Mouse (Mus musculus): ENCODE measurements at regions not wholly inside any gene's neighbourhood (a gene's known extent, or its start where the extent isn't known, plus 50 kb on each side); places are given as distances from the start of the nearest gene placed in this dataset.

DNA sequence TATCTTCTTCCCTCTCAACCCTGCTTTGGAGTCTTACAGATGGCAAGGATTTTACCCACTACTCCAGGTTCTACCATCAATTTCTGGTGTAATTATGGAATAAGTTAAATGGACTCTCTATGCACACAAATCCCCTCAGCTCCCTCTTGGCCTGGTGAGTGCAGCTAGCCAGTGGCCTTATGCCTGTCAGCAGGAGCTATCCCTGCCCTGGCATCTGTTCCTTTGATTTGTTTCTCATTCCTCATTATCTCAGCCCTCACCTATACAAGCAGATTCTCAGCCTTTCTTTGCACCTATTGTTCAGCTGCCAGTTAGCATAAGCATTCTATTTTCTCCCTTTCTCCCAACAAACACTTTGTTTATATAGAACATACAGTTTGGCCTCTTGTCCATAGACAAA lies 150.3 kb downstream of the Rnf152 start:
- no peak for DNase-seq (ENCODE audit: low spot score)
- no peaks in the 10 kb centered on the region for H3K36me3 ChIP-seq
- H3K4me3 ChIP-seq, result no peak overlapping the region
- no peak overlapping the region for H3K27ac ChIP-seq
- H3K9me3 ChIP-seq, result no peaks in the 10 kb centered on the region
- H3K4me1 ChIP-seq (replicated peaks), result 0 out of 2 replicates have a peak, but pooled peaks cover 3% of the 10 kb centered on the region
- no peaks in the 10 kb centered on the region for H3K27me3 ChIP-seq (ENCODE audit: insufficient read depth, poor library complexity, severe bottlenecking)

DNA sequence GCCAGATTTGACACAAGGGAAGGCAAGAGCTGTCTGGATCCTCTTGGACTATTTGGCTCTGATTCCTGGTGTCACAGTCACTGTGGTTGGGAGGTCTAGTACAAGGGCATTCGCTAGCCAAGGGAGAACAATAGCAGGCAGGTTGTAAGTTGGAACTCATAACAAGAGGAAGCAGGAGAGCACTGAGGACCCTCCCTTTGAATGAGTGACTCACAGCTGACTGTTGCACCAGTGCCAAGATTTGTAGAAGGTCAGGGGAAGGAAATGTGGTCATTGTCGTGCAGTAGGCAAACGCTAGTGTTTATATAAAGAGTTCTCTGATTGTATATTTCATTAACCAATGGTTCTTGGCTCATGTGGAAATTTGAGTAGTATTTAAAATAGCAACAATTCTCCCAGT lies 157.2 kb downstream of the Rnf152 start:
- H3K4me1 ChIP-seq (replicated peaks), result no peaks in the 10 kb centered on the region
- H3K9me3 ChIP-seq, result 0 out of 2 replicates have a peak, but pooled peaks cover 3% of the 10 kb centered on the region
- 84% methylated on average over 3 of the region's 3 CpGs for WGBS
- H3K27me3 ChIP-seq (ENCODE audit: insufficient read depth, poor library complexity, severe bottlenecking), result no peaks in the 10 kb centered on the region
- no peaks in the 10 kb centered on the region for H3K36me3 ChIP-seq
- no peak overlapping the region for H3K4me3 ChIP-seq
- no peak for DNase-seq (ENCODE audit: low spot score)
- H3K27ac ChIP-seq, result no peak overlapping the region

DNA sequence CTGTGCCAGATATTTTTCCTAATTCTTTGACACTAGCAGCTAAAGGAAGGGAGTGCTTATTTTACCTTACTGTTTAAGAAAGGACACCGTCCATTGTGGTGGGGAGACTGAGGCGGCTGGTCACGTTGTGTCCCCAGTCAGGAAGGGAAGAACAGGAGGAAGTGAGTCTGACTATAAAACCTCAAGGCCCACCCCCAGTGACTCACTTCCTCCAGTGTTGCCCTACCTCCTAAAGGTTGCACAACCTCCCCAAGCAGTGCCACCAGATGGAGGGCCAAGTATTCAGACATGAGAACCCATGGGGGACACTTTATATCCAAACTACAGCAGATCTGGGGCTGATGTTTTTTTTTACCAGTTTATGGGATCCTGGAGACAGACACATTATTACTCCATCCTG lies 165.4 kb downstream of the Rnf152 start:
- 94% methylated on average over 3 of the region's 3 CpGs for WGBS
- DNase-seq (ENCODE audit: low spot score), result no peak

DNA sequence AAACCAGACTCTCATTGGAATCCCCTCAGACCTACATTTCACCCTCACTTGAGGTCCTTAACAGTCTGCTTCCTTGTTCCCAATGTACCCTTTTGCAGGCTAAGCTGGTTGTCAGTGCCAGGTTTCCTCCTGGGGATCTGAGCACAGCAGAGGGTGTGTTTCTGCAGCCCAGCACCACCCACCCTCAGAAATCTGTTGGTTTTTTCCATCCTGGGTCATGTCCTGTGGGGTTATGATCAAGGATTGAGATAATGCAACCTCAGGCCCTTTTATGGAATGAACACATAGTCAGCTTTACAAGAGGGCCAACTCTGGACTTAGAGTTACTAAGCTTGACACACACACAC lies 167.6 kb downstream of the Rnf152 start:
- DNase-seq (ENCODE audit: low spot score), result no peak
- H3K4me1 ChIP-seq (replicated peaks), result no peaks in the 10 kb centered on the region
- no peak overlapping the region for H3K27ac ChIP-seq
- no peak overlapping the region for H3K4me3 ChIP-seq
- no peaks in the 10 kb centered on the region for H3K36me3 ChIP-seq
- no peaks in the 10 kb centered on the region for H3K9me3 ChIP-seq
- H3K27me3 ChIP-seq (ENCODE audit: insufficient read depth, poor library complexity, severe bottlenecking), result no peaks in the 10 kb centered on the region

More for the DNA sequence above, 165.4 kb downstream of the Rnf152 start:
- H3K27ac ChIP-seq, result no peak overlapping the region
- H3K4me3 ChIP-seq, result no peak overlapping the region
- no peaks in the 10 kb centered on the region for H3K27me3 ChIP-seq (ENCODE audit: insufficient read depth, poor library complexity, severe bottlenecking)
- no peaks in the 10 kb centered on the region for H3K36me3 ChIP-seq
- H3K9me3 ChIP-seq, result no peaks in the 10 kb centered on the region
- no peaks in the 10 kb centered on the region for H3K4me1 ChIP-seq (replicated peaks)

DNA sequence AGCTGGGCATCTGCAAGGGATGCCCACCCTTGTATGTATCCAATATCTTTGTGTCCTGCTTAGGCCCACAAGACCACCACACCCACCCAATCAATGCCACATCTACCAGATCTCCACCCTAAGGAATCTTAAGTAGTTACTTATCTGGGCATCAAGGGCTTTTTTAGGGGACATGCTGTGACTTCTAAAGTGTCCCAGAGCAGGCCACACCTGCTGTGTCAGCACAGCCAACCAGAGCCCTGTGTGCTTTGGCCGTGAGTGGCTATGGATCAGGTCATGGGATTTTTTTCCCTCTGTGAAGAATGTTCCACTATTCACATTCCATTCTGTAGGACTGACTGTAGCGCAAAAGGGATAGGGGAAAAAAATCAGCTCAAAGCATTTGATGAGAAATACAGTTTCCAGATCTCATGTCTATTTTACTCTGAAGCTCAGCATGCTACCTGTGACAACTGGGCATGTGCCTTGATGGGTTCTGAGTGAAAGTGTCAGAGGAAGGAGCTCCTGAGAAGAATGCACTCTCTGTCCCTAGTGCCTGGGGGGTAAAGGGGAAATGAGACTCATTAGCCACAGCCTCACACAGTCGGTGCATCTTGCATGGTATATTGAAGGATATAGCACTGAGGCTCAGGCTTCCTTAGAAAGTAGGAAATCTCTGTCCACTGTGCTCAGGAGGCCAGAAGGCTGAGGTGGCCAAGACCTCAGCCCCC lies 168.1 kb downstream of the Rnf152 start:
- no peaks in the 10 kb centered on the region for H3K4me1 ChIP-seq (replicated peaks)
- no peak for DNase-seq (ENCODE audit: low spot score)
- 74% methylated on average over 3 of the region's 3 CpGs for WGBS
- no peaks in the 10 kb centered on the region for H3K36me3 ChIP-seq
- H3K27me3 ChIP-seq (ENCODE audit: insufficient read depth, poor library complexity, severe bottlenecking), result no peaks in the 10 kb centered on the region
- no peak overlapping the region for H3K4me3 ChIP-seq
- H3K27ac ChIP-seq, result no peak overlapping the region
- no peaks in the 10 kb centered on the region for H3K9me3 ChIP-seq

DNA sequence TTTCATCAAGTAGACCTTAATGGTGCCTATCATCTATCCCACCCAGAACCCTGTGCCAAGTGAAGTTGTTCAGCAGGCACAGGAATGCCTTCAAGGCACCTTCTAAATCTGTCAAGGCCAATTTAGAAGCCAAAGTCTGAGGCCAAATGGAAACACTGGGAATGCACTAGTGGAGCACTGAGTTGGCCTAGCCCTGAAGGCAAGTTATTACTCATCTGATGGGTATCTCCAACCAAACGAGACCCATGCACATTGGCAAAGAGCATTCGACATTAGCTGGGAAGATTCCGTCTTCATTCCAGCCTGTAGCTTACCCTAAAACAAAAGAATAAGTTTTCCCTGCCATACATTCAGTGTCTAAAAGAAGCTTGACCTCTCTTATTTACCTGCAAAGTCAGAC lies 172.0 kb downstream of the Rnf152 start:
- DNase-seq (ENCODE audit: low spot score), result no peak
- Histone ChIP-seq H3K27me3 (ENCODE audit: insufficient read depth, poor library complexity, severe bottlenecking) (no peaks in the 10 kb centered on the region), H3K36me3 (no peaks in the 10 kb centered on the region), H3K27ac (no peak overlapping the region), H3K4me1 (replicated peaks) (peaks cover 5% of the 10 kb centered on the region; the same call in 1 of the 2 replicates), H3K9me3 (no peaks in the 10 kb centered on the region), H3K4me3 (no peak overlapping the region)
- 96% methylated on average over 3 of the region's 3 CpGs for WGBS

DNA sequence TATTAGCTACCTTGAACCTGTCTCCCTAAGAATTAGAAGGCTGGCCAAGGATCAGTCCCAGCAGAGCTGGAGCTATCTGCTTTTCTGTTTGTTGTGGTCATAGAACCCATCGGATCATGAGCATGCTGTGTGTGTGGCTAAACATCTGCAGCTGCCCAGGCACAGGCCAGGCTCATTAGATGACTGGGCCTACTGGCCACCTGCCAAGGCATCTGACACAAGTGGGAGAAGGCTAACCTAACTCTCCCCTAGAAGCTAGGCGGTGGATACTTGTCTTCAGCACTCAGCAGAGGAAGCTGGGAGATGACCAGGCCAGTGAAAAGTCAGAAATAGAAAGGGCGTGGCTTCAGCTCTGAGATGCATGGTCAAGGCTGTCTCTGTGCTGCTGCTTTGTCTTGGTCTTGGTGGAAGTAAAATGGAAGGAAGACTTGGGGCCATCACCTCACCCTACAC lies 177.1 kb downstream of the Rnf152 start:
- peak; percentile 6 for DNase-seq (ENCODE audit: low spot score)
- Histone ChIP-seq H3K9me3 (no peaks in the 10 kb centered on the region), H3K36me3 (no peaks in the 10 kb centered on the region), H3K4me1 (replicated peaks) (peaks cover 17% of the 10 kb centered on the region; the same call in 1 of the 2 replicates), H3K27me3 (ENCODE audit: insufficient read depth, poor library complexity, severe bottlenecking) (no peaks in the 10 kb centered on the region), H3K4me3 (no peak overlapping the region), H3K27ac (peak overlapping the region; percentile 26)
- WGBS, result 70% methylated on average over 3 of the region's 3 CpGs

DNA sequence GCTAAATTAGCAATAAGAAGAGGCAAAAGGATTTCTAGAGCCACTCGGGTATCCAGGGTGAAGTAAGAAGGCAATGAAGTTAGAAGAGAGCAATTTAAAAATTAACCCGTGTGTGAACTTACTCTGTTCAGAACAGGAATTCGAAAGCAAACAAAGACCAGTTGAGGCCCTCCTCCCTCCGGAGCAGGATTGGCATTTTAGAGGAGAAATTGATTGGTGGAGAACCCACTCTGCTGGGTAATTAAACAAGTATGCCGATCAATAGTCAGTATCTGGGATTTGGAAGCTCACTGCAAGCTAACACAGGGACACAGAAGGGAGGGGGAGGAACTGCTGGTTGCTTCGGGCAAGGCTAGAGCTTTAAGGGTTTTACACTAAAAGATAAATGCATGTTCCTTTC lies 177.7 kb downstream of the Rnf152 start:
- 46% methylated on average over 6 of the region's 6 CpGs for WGBS
- Histone ChIP-seq H3K4me1 (replicated peaks) (peaks cover 17% of the 10 kb centered on the region; the same call in 1 of the 2 replicates), H3K27ac (peak overlapping the region; percentile 75), H3K4me3 (no peak overlapping the region), H3K27me3 (ENCODE audit: insufficient read depth, poor library complexity, severe bottlenecking) (no peaks in the 10 kb centered on the region), H3K36me3 (no peaks in the 10 kb centered on the region), H3K9me3 (no peaks in the 10 kb centered on the region)
- no peak for DNase-seq (ENCODE audit: low spot score)

DNA sequence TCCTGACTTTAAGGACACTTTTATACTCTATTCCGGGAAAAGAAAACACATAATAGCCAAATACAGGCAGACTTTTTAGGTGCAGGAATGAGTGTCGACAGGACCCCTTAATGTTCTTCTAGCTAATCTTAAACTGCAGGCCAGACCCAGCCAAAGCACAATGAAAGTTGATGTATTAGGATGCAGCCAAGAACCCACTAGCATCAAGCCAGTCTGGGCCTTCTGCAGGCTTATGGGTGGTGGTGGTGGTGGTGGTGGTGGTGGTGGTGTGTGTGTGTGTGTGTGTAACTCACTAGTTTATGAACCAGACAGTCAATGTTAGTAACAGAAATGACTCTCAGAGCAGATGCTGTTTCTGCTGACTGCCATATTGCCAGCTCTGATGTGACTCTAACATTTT lies 178.6 kb downstream of the Rnf152 start:
- 86% methylated on average over 2 of the region's 2 CpGs for WGBS
- Histone ChIP-seq H3K9me3 (no peaks in the 10 kb centered on the region), H3K27me3 (ENCODE audit: insufficient read depth, poor library complexity, severe bottlenecking) (no peaks in the 10 kb centered on the region), H3K27ac (0 out of 2 replicates have a peak overlapping the region, but pooled peaks have one; percentile 75), H3K4me1 (replicated peaks) (peaks cover 17% of the 10 kb centered on the region; the same call in 1 of the 2 replicates), H3K36me3 (no peaks in the 10 kb centered on the region), H3K4me3 (no peak overlapping the region)
- no peak for DNase-seq (ENCODE audit: low spot score)

DNA sequence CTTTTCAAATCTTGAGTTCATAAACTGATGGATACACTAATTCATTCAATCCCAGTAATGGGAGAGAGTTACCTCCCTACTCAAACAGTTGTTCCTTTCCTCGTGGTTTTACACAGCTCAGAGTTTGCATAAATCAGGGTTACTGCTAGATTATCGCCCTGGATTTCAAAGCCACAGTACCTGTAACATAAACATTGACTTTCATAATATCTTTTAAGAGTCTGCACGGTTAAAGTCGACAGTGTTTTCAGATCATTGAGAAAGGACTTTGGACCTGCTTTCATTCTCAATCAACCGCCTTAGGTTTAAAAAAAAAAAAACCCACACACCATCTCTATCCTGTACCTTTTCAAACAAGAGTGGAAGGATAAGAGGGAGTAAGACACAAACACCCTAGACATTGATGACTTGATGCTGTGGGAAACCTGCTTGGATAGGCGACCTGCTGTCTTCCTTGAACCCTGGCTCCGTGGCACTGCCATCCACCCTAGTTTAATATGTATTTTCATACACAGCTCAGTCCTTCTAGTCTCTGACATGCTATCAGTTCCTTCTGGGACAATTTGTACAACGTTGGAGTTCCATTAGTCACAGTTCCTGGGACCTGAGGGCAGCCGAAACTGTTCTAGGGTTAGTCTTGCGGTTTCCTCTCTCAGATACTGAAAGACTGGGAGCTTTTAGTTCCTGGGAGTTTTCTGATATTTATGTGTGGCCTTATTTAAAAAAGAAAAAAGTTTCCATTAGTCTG lies 179.3 kb downstream of the Rnf152 start:
- Histone ChIP-seq H3K27ac (no peak overlapping the region), H3K4me1 (replicated peaks) (peaks cover 17% of the 10 kb centered on the region; the same call in 1 of the 2 replicates), H3K9me3 (no peaks in the 10 kb centered on the region), H3K27me3 (ENCODE audit: insufficient read depth, poor library complexity, severe bottlenecking) (no peaks in the 10 kb centered on the region), H3K4me3 (no peak overlapping the region), H3K36me3 (no peaks in the 10 kb centered on the region)
- WGBS, result 85% methylated on average over 10 of the region's 10 CpGs
- DNase-seq (ENCODE audit: low spot score), result no peak

DNA sequence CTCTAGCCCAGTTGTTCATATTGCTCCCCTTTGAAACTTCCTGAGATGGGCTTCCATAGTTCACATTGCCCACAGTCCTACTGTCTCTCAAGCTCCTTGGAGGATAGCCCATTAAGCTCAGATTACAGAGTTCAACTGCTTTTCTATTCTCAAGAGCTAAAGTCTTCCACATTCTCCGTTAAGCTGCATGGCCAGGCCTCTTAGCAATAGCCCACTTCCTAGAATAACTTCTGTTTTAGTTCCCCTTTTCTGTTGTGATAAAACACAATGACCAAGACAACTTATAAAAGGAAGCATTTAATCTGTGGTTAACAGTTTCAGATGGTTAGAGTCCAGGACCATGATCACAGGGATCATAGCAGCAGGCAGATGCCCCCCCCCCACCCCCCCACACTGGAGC lies 185.5 kb downstream of the Rnf152 start:
- DNase-seq (ENCODE audit: low spot score), result no peak
- Histone ChIP-seq H3K27ac (no peak overlapping the region), H3K4me1 (replicated peaks) (no peaks in the 10 kb centered on the region), H3K27me3 (ENCODE audit: insufficient read depth, poor library complexity, severe bottlenecking) (no peaks in the 10 kb centered on the region), H3K4me3 (no peak overlapping the region), H3K9me3 (no peaks in the 10 kb centered on the region), H3K36me3 (no peaks in the 10 kb centered on the region)
- WGBS, result 83% methylated on average over 1 of the region's 1 CpGs

DNA sequence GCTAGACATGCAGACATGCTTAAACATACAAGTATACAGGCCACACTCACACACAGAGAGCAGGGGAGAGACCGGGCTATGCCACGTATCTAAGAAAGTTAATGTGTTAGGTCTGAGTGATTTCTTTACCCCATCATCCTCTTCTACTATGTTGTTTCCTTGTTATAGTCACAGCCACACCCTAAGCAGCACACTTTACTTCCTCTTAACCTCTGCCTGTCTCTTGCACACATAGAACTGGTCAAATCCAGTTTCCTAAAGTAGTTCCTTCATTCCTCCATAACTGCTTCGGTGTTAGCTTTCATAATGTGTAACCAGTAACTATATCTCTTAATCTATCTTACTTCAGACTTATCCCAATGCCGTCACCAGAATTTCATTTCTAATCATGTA lies 186.4 kb downstream of the Rnf152 start:
- WGBS, result 91% methylated on average over 4 of the region's 4 CpGs
- Histone ChIP-seq H3K4me3 (no peak overlapping the region), H3K4me1 (replicated peaks) (no peaks in the 10 kb centered on the region), H3K9me3 (no peaks in the 10 kb centered on the region), H3K36me3 (no peaks in the 10 kb centered on the region), H3K27me3 (ENCODE audit: insufficient read depth, poor library complexity, severe bottlenecking) (no peaks in the 10 kb centered on the region), H3K27ac (no peak overlapping the region)
- DNase-seq (ENCODE audit: low spot score), result no peak

DNA sequence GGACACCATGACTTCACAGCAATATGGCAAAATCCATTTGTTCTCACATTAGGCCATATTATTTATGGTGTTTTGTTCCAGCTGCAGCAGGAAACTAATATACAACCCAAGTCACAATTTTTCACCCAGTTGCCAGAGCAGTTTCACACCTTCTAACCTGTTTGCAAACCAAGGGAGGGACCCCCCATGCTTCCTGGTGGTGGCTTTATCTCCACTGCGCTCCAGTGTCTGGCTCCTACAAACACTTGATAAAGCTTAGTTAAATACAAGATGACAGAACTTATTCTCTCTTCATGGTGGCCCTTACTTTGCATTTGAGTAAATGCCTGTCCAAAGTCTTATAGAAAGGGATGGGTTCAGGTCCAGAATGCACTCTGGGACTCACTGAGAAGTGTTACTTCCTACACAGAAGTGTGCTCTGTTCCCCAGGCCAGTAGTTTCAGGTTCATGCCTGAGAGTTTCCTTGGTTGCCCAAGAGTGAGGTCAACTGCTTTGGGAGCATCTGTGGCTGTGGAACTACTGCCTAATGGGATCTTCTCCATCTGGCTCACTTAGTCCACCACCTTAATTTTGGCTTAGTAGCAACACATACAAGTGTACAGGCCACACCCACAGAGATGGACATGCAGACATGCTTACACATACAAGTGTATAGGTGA lies 186.9 kb downstream of the Rnf152 start:
- no peaks in the 10 kb centered on the region for H3K4me1 ChIP-seq (replicated peaks)
- H3K27me3 ChIP-seq (ENCODE audit: insufficient read depth, poor library complexity, severe bottlenecking), result no peaks in the 10 kb centered on the region
- H3K4me3 ChIP-seq, result no peak overlapping the region
- no peaks in the 10 kb centered on the region for H3K9me3 ChIP-seq
- H3K27ac ChIP-seq, result no peak overlapping the region
- WGBS, result 80% methylated on average over 1 of the region's 1 CpGs
- H3K36me3 ChIP-seq, result no peaks in the 10 kb centered on the region
- DNase-seq (ENCODE audit: low spot score), result no peak
